Mouse (Mus musculus) stomach, embryonic 15.5 days (tissue): Measurements from ENCODE around the gene Slc27a2. TPM values are rescaled to one million over a fixed set of nuclear protein-coding genes. Genes with fewer than 3 reads are reported as not detected.

Experiments
- ATAC-seq: fragments of 200-750 bp; cut with Nextera tagmentation; 2 replicates; pipeline ENCODE4 v1.8.0; 2017; ENCODE audit warnings: low read depth, moderate number of reproducible peaks, moderate TSS enrichment; ENCODE audit not compliant: insufficient read depth, low FRiP score
- H3K27ac ChIP-seq: fragments of 300-500 bp; sonication (generic); 2 replicates; pipeline ENCODE4 v1.5.1; 2015; ENCODE audit warnings: mild to moderate bottlenecking, inconsistent platforms
- H3K27me3 ChIP-seq: fragments of 300-500 bp; sonication (generic); replicated peaks from 2 replicates; pipeline ENCODE4 v1.6.1; 2015; ENCODE audit warnings: inconsistent platforms
- H3K36me3 ChIP-seq: fragments of 300-500 bp; sonication (generic); 2 replicates; pipeline ENCODE4 v1.6.1; 2015; ENCODE audit warnings: inconsistent platforms
- H3K4me1 ChIP-seq: fragments of 300-500 bp; sonication (generic); 2 replicates; pipeline ENCODE4 v1.6.1; 2015; ENCODE audit warnings: inconsistent platforms
- H3K4me2 ChIP-seq: fragments of 300-500 bp; sonication (generic); 2 replicates; pipeline ENCODE4 v1.6.1; 2015; ENCODE audit warnings: mild to moderate bottlenecking, inconsistent platforms
- H3K4me3 ChIP-seq: fragments of 300-500 bp; sonication (generic); replicated peaks from 2 replicates; pipeline ENCODE4 v1.5.1; 2015; ENCODE audit warnings: inconsistent platforms
- H3K9ac ChIP-seq: fragments of 300-500 bp; sonication (generic); 2 replicates; pipeline ENCODE4 v1.6.1; 2015; ENCODE audit warnings: inconsistent platforms
- H3K9me3 ChIP-seq: fragments of 300-500 bp; sonication (generic); 2 replicates; pipeline ENCODE4 v1.6.1; 2016; ENCODE audit warnings: inconsistent platforms
- WGBS: fragments of 180-500 bp; shearing (Covaris S2); methylation state at CpG from one replicate; pipeline ENCODE4 v1.1.7; 2015; 5-methylcytosine and 5-hydroxymethylcytosine counted together
- polyA plus RNA-seq: library from polyadenylated mRNA; unstranded; fragments of >200 nt; fragmentation: Nextera tagmentation; extraction: Ambion mirVana; gene quantifications from 2 replicates; pipeline ENCODE4 v1.2.1, GENCODE M21; 2015

Gene Slc27a2
- polyA plus RNA-seq, 1 experiment from 2014 or later = 8.3 TPM

GRCm38 (mm10) chr2:126618470-126619179, 66.4 kb downstream of the Slc27a2 start:
- Histone ChIP-seq H3K4me3 (no peak overlapping the region), H3K27me3 (no peaks in the 10 kb centered on the region), H3K9ac (no peak overlapping the region), H3K27ac (no peak overlapping the region), H3K4me2 (no peak overlapping the region), H3K4me1 (no peaks in the 10 kb centered on the region), H3K36me3 (no peaks in the 10 kb centered on the region), H3K9me3 (no peaks in the 10 kb centered on the region)
- ATAC-seq = no peak
- 33% methylated on average over 8 of the region's 8 CpGs for WGBS

- Histone ChIP-seq H3K27ac (no peak within 1 kb of the TSS), H3K9ac (no peak within 1 kb of the TSS), H3K4me1 (no peaks in the 10 kb centered on the region), H3K27me3 (no peaks in the 10 kb centered on the region), H3K4me2 (no peak within 1 kb of the TSS), H3K4me3 (no peak within 1 kb of the TSS), H3K36me3 (no peaks in the 10 kb centered on the region), H3K9me3 (no peaks in the 10 kb centered on the region)
- 66% methylated on average over 14 of the region's 14 CpGs for WGBS
- ATAC-seq = no peak
Measured at GRCm38 (mm10) chr2:126619249-126619704, 67.1 kb downstream of the Slc27a2 start, which contains the start of gene Hdc. Gene Hdc (minus strand): TSS chr2:126619299.

- no peaks in the 10 kb centered on the region for H3K27me3 ChIP-seq
- no peak overlapping the region for H3K4me2 ChIP-seq
- H3K9ac ChIP-seq = no peak overlapping the region
- H3K4me1 ChIP-seq = no peaks in the 10 kb centered on the region
- no peaks in the 10 kb centered on the region for H3K9me3 ChIP-seq
- no peaks in the 10 kb centered on the region for H3K36me3 ChIP-seq
- H3K27ac ChIP-seq = no peak overlapping the region
- WGBS = 77% methylated on average over 2 of the region's 2 CpGs
- no peak for ATAC-seq
- no peak overlapping the region for H3K4me3 ChIP-seq
Measured at GRCm38 (mm10) chr2:126622455-126622854, 70.2 kb downstream of the Slc27a2 start.

DNA sequence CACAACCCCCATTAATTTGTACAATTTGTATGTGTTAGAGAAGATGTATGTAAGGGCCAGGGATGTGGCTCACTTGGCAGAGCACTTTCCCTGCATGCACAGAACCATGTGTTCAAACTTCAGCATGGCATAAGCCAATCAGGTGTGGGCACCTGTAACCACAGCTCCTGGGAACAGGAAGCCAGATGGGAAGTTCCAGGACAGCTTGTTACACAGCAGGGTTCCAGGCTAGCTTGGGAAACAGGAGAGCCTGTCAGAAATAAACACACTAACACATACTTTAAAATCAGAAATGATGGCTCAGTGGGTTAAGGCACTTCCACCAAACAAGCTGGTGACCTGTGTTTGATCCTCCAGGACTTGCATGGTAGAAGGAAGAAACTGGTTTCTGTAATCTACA, 70.9 kb downstream of the Slc27a2 start:
- no peak overlapping the region for H3K4me3 ChIP-seq
- H3K4me1 ChIP-seq = no peaks in the 10 kb centered on the region
- H3K9ac ChIP-seq = no peak overlapping the region
- ATAC-seq = no peak
- no peaks in the 10 kb centered on the region for H3K27me3 ChIP-seq
- no peaks in the 10 kb centered on the region for H3K9me3 ChIP-seq
- no peaks in the 10 kb centered on the region for H3K36me3 ChIP-seq
- no peak overlapping the region for H3K4me2 ChIP-seq
- no peak overlapping the region for H3K27ac ChIP-seq

- Histone ChIP-seq H3K4me3 (no peak overlapping the region), H3K27me3 (no peaks in the 10 kb centered on the region), H3K27ac (no peak overlapping the region), H3K9ac (no peak overlapping the region), H3K36me3 (no peaks in the 10 kb centered on the region; the same call in 1 of the 2 replicates), H3K4me2 (no peak overlapping the region), H3K9me3 (no peaks in the 10 kb centered on the region), H3K4me1 (no peaks in the 10 kb centered on the region)
- WGBS = 88% methylated on average over 9 of the region's 9 CpGs
- no peak for ATAC-seq
Measured at GRCm38 (mm10) chr2:126628455-126628995, 76.3 kb downstream of the Slc27a2 start.

DNA sequence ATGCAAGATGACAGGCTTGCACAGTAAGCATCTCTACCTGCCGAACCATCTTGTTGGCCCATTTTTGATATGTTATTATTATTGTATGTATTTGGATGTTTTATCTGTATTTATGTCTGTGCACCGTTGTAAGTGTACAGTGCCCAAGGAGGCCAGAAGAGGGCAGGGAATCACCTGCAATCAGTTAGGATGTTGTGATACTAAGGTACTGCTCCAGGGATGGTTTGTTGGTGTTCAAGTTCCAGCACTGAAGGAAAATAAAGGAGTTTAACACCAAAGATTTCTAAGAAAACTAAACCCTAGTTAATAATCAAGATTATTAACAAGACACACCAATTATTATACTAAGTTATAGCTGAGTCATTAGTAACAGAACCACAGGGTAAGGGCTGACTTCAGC, 81.0 kb downstream of the Slc27a2 start:
- H3K4me2 ChIP-seq = no peak overlapping the region
- H3K4me3 ChIP-seq = no peak overlapping the region
- H3K9ac ChIP-seq = no peak overlapping the region
- H3K36me3 ChIP-seq = peaks cover 4% of the 10 kb centered on the region
- no peaks in the 10 kb centered on the region for H3K4me1 ChIP-seq
- H3K27me3 ChIP-seq = no peaks in the 10 kb centered on the region
- ATAC-seq = no peak
- no peaks in the 10 kb centered on the region for H3K9me3 ChIP-seq
- no peak overlapping the region for H3K27ac ChIP-seq
- 82% methylated on average over 2 of the region's 2 CpGs for WGBS

DNA sequence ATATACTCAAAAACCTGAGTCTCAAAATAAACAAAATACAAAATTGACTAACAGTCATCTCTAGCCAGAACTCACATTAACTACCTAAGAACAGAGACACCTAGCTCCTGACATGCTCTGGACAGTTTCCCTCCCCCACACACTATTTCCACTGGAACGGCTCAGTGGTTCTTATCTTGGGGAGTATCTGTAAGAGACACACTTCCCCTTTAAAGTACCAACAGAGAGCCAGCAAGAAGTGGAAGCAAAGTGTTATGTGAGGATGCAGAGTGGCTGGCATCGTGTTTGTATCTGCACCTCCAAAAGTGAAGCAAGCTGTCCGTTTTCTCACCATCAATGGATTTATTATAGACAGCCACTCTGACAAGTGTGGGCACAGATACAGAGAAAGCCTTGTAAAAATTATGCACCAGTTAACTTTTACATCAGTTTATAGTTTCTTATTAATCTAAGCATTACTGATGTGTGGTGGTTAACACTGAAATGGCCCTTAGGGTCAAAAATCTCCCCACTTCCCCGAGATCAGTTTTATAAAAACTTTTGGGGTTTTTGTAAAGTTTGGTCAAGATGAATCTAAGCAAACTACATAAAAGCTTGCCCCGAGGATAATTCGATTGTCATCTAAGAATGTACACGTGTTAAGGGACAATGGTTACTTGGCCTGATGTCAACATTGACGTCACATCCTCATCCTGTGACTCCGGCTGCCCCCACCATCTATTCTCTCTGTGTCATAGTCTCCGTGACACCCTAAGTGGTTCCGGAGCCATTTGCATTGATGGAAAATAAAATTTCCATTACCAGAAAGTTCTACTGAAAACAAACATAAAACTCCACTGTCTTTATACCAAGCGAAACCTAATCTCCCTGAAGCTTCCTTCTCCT, 84.0 kb downstream of the Slc27a2 start:
- peaks cover 15% of the 10 kb centered on the region for H3K36me3 ChIP-seq
- WGBS = 74% methylated on average over 12 of the region's 12 CpGs
- no peaks in the 10 kb centered on the region for H3K27me3 ChIP-seq

More for the DNA sequence above, 84.0 kb downstream of the Slc27a2 start:
- no peak for ATAC-seq
- Histone ChIP-seq H3K4me3 (no peak overlapping the region), H3K9me3 (no peaks in the 10 kb centered on the region), H3K4me1 (no peaks in the 10 kb centered on the region), H3K27ac (no peak overlapping the region), H3K9ac (no peak overlapping the region), H3K4me2 (no peak overlapping the region)

Other genes starting within 250 kb of the Slc27a2 start
- 0.95 and 1.3 TPM in 2 replicates for gene Atp8b4, start 51.7 kb upstream of the Slc27a2 start, polyA plus RNA-seq
- gene Hdc, start 66.9 kb downstream of the Slc27a2 start, polyA plus RNA-seq = 16.1 and 16.2 TPM in 2 replicates
- gene Gabpb1, start 123.9 kb downstream of the Slc27a2 start, polyA plus RNA-seq = 39.9 and 41.1 TPM in 2 replicates
- 37.7 and 37.9 TPM in 2 replicates for gene Usp8, start 154.9 kb downstream of the Slc27a2 start, polyA plus RNA-seq
- 2.2 and 2.9 TPM in 2 replicates for gene Usp50, start 231.1 kb downstream of the Slc27a2 start, polyA plus RNA-seq